Mouse (Mus musculus) limb, embryonic 12.5 days (tissue): ENCODE data around the gene Dzip3. TPM values are rescaled to one million over a fixed set of nuclear protein-coding genes. Genes with fewer than 3 reads are reported as not detected.

Experiments used
- ATAC-seq: fragments of 200-750 bp; cut with Nextera tagmentation; 2 replicates; pipeline ENCODE4 v1.8.0; 2017; ENCODE audit warnings: low read depth, moderate TSS enrichment; ENCODE audit not compliant: insufficient number of reproducible peaks, insufficient read depth, low FRiP score, low TSS enrichment
- H3K27ac ChIP-seq: fragments of 300-500 bp; sonication (generic); 2 replicates; pipeline ENCODE4 v1.5.1; 2016; ENCODE audit warnings: mild to moderate bottlenecking, moderate library complexity
- H3K27me3 ChIP-seq: fragments of 300-500 bp; sonication (generic); 2 replicates; pipeline ENCODE4 v1.6.1; 2016; ENCODE audit warnings: mild to moderate bottlenecking, moderate library complexity
- H3K36me3 ChIP-seq: fragments of 300-500 bp; sonication (generic); 2 replicates; pipeline ENCODE4 v1.6.1; 2016; ENCODE audit warnings: mild to moderate bottlenecking, moderate library complexity
- H3K4me1 ChIP-seq: fragments of 300-500 bp; sonication (generic); replicated peaks from 2 replicates; pipeline ENCODE4 v1.6.1; 2016
- H3K4me2 ChIP-seq: fragments of 300-500 bp; sonication (generic); 2 replicates; pipeline ENCODE4 v1.6.1; 2016; ENCODE audit warnings: mild to moderate bottlenecking, moderate library complexity
- H3K4me3 ChIP-seq: fragments of 300-500 bp; sonication (generic); replicated peaks from 2 replicates; pipeline ENCODE4 v1.5.1; 2016; ENCODE audit warnings: mild to moderate bottlenecking
- H3K9ac ChIP-seq: fragments of 300-500 bp; sonication (generic); replicated peaks from 2 replicates; pipeline ENCODE4 v1.6.1; 2016; ENCODE audit warnings: mild to moderate bottlenecking, moderate library complexity
- H3K9me3 ChIP-seq: fragments of 300-500 bp; sonication (generic); 2 replicates; pipeline ENCODE4 v1.6.1; 2016; ENCODE audit warnings: mild to moderate bottlenecking, moderate library complexity
- WGBS: fragments of 180-500 bp; shearing (Covaris S2); methylation state at CpG from one replicate; pipeline ENCODE4 v1.1.7; 2016; 5-methylcytosine and 5-hydroxymethylcytosine counted together
- polyA plus RNA-seq: library from polyadenylated mRNA; unstranded; fragments of >200 nt; fragmentation: Nextera tagmentation; extraction: Ambion mirVana; gene quantifications from 2 replicates; pipeline ENCODE4 v1.2.1, GENCODE M21; 2016

Gene Dzip3
- 42.8 and 46.4 TPM in 2 replicates for polyA plus RNA-seq

- Histone ChIP-seq H3K4me3 (peak within 1 kb of the TSS; percentile 86), H3K27me3 (no peaks in the 10 kb centered on the region), H3K4me2 (peak within 1 kb of the TSS; percentile 72), H3K36me3 (peaks cover 5% of the 10 kb centered on the region; the same call in 1 of the 2 replicates), H3K9ac (peak within 1 kb of the TSS; percentile 97), H3K9me3 (no peaks in the 10 kb centered on the region), H3K27ac (peak within 1 kb of the TSS; percentile 95), H3K4me1 (peaks cover 19% of the 10 kb centered on the region)
- under 1% methylated on average over 74 of the region's 74 CpGs for WGBS
- peak; percentile 99 for ATAC-seq
Observed at GRCm38 (mm10) chr16:48993559-48994342, at the start of gene Dzip3, which contains the start of gene Cip2a. Gene Dzip3, minus strand, starts transcription at chr16:48994165. Gene Cip2a, plus strand, starts transcription at chr16:48994185.

GRCm38 (mm10) chr16:49040554-49041221 lies 46.7 kb upstream of the Dzip3 start:
- no peak for ATAC-seq
- WGBS: 82% methylated on average over 3 of the region's 3 CpGs
- H3K9me3 ChIP-seq: no peaks in the 10 kb centered on the region

DNA sequence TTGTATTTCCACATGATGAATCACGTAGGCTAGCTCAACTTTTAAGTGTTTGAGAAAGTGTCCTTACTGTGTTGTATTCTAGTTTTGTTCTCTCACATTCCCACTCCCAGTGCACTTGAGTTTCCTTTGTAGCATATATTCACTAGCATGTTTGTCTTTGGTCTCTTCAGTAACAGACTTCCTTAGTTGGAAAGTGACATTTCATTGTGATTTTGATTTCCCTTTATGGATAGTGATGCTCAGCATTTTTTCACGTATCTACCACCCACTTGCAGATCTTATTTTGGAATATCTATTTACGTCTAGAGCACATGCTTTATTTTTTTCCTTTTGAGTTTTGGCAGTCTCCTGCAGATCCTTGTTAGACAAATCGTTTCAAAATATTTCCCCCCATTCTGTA lies 43.8 kb upstream of the Dzip3 start:
- H3K4me3 ChIP-seq: no peak overlapping the region
- no peaks in the 10 kb centered on the region for H3K4me1 ChIP-seq
- H3K27ac ChIP-seq: no peak overlapping the region
- 85% methylated on average over 4 of the region's 4 CpGs for WGBS
- H3K4me2 ChIP-seq: no peak overlapping the region
- no peaks in the 10 kb centered on the region for H3K36me3 ChIP-seq
- no peaks in the 10 kb centered on the region for H3K9me3 ChIP-seq
- no peak overlapping the region for H3K9ac ChIP-seq
- no peak for ATAC-seq
- no peaks in the 10 kb centered on the region for H3K27me3 ChIP-seq

More at GRCm38 (mm10) chr16:49040554-49041221, 46.7 kb upstream of the Dzip3 start:
- Histone ChIP-seq H3K4me2 (no peak overlapping the region), H3K27me3 (no peaks in the 10 kb centered on the region), H3K9ac (no peak overlapping the region), H3K4me1 (no peaks in the 10 kb centered on the region), H3K36me3 (no peaks in the 10 kb centered on the region), H3K4me3 (no peak overlapping the region), H3K27ac (no peak overlapping the region)

DNA sequence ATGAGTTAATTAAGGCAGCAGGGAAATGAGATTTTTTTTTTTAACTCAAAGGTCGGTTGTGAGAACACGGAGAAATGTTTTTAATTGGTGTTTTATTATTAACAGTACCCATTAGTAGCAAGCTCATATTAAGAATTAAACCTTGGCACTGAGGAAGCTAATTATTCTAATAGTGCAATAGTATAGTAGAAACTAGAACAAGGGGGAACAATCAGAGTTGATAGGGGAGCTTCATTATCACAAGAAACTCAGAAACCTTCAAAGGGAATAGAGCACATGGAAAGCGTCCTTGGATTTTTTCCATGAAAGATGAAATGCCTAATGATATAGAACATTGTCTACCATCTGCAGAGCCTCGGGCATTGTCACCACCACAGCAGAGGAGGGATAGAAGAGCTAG lies 41.9 kb upstream of the Dzip3 start:
- Histone ChIP-seq H3K27me3 (no peaks in the 10 kb centered on the region), H3K4me3 (no peak overlapping the region), H3K36me3 (no peaks in the 10 kb centered on the region), H3K4me1 (no peaks in the 10 kb centered on the region), H3K4me2 (no peak overlapping the region), H3K9me3 (no peaks in the 10 kb centered on the region), H3K27ac (no peak overlapping the region), H3K9ac (no peak overlapping the region)
- 67% methylated on average over 4 of the region's 4 CpGs for WGBS
- ATAC-seq: no peak

DNA sequence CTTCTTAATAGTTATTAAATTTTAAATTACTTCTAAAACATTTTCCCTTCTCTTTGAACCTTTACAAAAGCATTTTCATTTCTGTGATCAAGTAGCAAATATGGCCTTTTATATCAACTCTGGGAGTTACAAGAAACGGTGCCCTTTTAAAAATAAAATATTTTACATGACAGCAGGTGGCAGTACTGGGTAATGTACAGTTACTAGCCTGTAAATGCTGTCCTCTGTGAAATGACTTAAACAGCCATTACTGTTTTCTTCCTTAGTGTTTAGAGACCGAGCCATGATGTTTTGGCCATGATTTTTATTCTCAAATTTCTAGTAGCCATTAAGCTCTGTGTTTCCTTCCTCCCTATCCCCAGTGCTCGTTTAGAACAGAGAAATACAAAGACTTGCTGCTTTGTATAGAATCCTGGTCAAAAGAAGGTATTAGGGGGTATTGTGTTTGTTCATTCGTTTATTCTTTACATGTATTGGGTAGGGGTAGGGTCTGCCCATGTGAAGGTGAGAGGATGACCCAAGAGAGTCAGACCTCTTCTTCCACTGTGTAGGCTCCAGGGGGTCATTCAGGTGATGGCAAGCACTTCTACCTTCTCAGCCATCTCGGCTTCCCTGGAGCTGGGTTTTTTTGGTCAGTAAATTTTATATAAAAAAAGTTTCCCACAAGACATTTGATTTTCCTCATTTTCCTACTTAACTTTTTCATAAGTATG lies 22.8 kb upstream of the Dzip3 start:
- 75% methylated on average over 5 of the region's 5 CpGs for WGBS
- H3K9me3 ChIP-seq: no peaks in the 10 kb centered on the region
- no peak overlapping the region for H3K4me3 ChIP-seq
- H3K27ac ChIP-seq: no peak overlapping the region
- H3K36me3 ChIP-seq: peaks cover 32% of the 10 kb centered on the region
- no peak for ATAC-seq
- H3K27me3 ChIP-seq: no peaks in the 10 kb centered on the region
- no peaks in the 10 kb centered on the region for H3K4me1 ChIP-seq
- H3K4me2 ChIP-seq: no peak overlapping the region
- no peak overlapping the region for H3K9ac ChIP-seq

- no peak overlapping the region for H3K9ac ChIP-seq
- H3K4me3 ChIP-seq: no peak overlapping the region
- no peak overlapping the region for H3K27ac ChIP-seq
- no peaks in the 10 kb centered on the region for H3K4me1 ChIP-seq
- no peaks in the 10 kb centered on the region for H3K9me3 ChIP-seq
- no peak for ATAC-seq
- H3K36me3 ChIP-seq: peaks cover 62% of the 10 kb centered on the region
- no peaks in the 10 kb centered on the region for H3K27me3 ChIP-seq
- 93% methylated on average over 5 of the region's 5 CpGs for WGBS
- no peak overlapping the region for H3K4me2 ChIP-seq
Observed at GRCm38 (mm10) chr16:49004151-49004550, 10.2 kb upstream of the Dzip3 start.

DNA sequence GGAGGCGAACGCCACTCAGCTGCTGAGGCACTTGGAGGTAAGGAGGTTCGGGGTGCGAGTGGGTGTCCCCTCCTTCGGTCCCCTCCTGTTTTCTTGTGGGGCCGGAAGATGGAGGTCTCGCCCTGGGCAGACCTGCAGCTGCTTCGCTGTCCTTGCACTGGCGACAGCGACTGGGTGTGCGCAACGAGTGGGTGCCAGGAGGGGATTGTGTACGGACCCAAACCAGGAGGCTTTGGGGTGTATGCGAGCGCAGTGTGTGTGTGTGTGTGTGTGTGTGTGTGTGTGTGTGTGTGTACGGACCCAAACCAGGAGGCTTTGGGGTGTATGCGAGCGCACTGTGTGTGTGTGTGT lies 353 bp upstream of the Dzip3 start:
- Histone ChIP-seq H3K4me1 (peaks cover 19% of the 10 kb centered on the region), H3K27me3 (no peaks in the 10 kb centered on the region), H3K9ac (peak overlapping the region; percentile 97), H3K36me3 (peaks cover 11% of the 10 kb centered on the region; the same call in 1 of the 2 replicates), H3K27ac (peak overlapping the region; percentile 95), H3K9me3 (no peaks in the 10 kb centered on the region), H3K4me2 (peak overlapping the region; percentile 72), H3K4me3 (peak overlapping the region; percentile 86)
- ATAC-seq: peak; percentile 65
- WGBS: under 1% methylated on average over 17 of the region's 18 CpGs

DNA sequence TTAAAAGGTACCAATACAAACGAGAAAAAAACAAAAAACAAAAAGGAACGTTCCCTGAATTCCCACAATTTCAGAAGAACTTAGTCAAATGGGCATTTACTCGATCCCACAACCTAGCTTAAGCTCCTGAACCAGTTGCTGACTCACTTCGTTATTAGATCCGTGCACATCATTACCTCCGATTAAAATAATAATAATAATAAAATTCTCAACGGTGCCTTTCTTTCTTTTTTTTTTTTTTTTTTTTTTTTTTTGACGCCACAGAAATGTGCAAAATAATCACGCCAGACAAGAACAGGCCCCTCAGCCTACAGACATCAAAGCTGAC lies 770 bp downstream of the Dzip3 start:
- 6% methylated on average over 9 of the region's 9 CpGs for WGBS
- no peak for ATAC-seq
- H3K9me3 ChIP-seq: no peaks in the 10 kb centered on the region
- peaks cover 19% of the 10 kb centered on the region for H3K4me1 ChIP-seq
- H3K27ac ChIP-seq: peak overlapping the region; percentile 95
- H3K9ac ChIP-seq: peak overlapping the region; percentile 97
- 0 out of 2 replicates have a peak, but pooled peaks cover 3% of the 10 kb centered on the region for H3K36me3 ChIP-seq
- no peaks in the 10 kb centered on the region for H3K27me3 ChIP-seq
- H3K4me2 ChIP-seq: peak overlapping the region; percentile 72
- H3K4me3 ChIP-seq: peak overlapping the region; percentile 86

GRCm38 (mm10) chr16:48992437-48993230 lies 1.3 kb downstream of the Dzip3 start:
- H3K9ac ChIP-seq: peak overlapping the region; percentile 97; the same call in 1 of the 2 replicates
- 59% methylated on average over 10 of the region's 10 CpGs for WGBS
- ATAC-seq: no peak
- H3K36me3 ChIP-seq: 0 out of 2 replicates have a peak, but pooled peaks cover 3% of the 10 kb centered on the region
- peak overlapping the region; percentile 86 for H3K4me3 ChIP-seq
- no peak overlapping the region for H3K27ac ChIP-seq
- peak overlapping the region; percentile 72 for H3K4me2 ChIP-seq
- peaks cover 19% of the 10 kb centered on the region for H3K4me1 ChIP-seq
- H3K9me3 ChIP-seq: no peaks in the 10 kb centered on the region
- H3K27me3 ChIP-seq: no peaks in the 10 kb centered on the region

- Histone ChIP-seq H3K36me3 (0 out of 2 replicates have a peak, but pooled peaks cover 3% of the 10 kb centered on the region), H3K9ac (no peak overlapping the region), H3K4me2 (no peak overlapping the region), H3K27me3 (no peaks in the 10 kb centered on the region), H3K4me3 (no peak overlapping the region), H3K27ac (no peak overlapping the region), H3K4me1 (peaks cover 6% of the 10 kb centered on the region; the same call in 1 of the 2 replicates), H3K9me3 (no peaks in the 10 kb centered on the region)
- ATAC-seq: no peak
Observed at GRCm38 (mm10) chr16:48989700-48990099, 4.3 kb downstream of the Dzip3 start.
